Mouse (Mus musculus) intestine, embryonic 14.5 days (tissue): ENCODE measurements around the gene Tmem51. TPM values are rescaled to one million over a fixed set of nuclear protein-coding genes. Genes with fewer than 3 reads are reported as not detected.

ENCODE experiments used
- ATAC-seq: fragments of 200-750 bp; cut with Nextera tagmentation; replicated peaks from 2 replicates; pipeline ENCODE4 v1.8.0; 2017; ENCODE audit warnings: low read depth, moderate number of reproducible peaks, moderate TSS enrichment, moderate library complexity; ENCODE audit not compliant: low FRiP score, low TSS enrichment
- DNase-seq: peaks from one replicate; pipeline ENCODE4 v3.0.0-alpha.2; 2018; ENCODE audit warnings: low spot score
- H3K27ac ChIP-seq: fragments of 300-500 bp; sonication (generic); 2 replicates; pipeline ENCODE4 v1.5.1; 2014; ENCODE audit warnings: low read depth, mild to moderate bottlenecking, control low read depth
- H3K27me3 ChIP-seq: fragments of 300-500 bp; sonication (generic); replicated peaks from 2 replicates; pipeline ENCODE4 v1.6.1; 2014; ENCODE audit warnings: low read length, control low read depth; ENCODE audit not compliant: control insufficient read depth, insufficient read depth
- H3K36me3 ChIP-seq: fragments of 300-500 bp; sonication (generic); 2 replicates; pipeline ENCODE4 v1.6.1; 2014; ENCODE audit warnings: low read length, control low read depth; ENCODE audit not compliant: control insufficient read depth, insufficient read depth
- H3K4me1 ChIP-seq: fragments of 300-500 bp; sonication (generic); replicated peaks from 2 replicates; pipeline ENCODE4 v1.6.1; 2014; ENCODE audit warnings: low read length, control low read depth, mixed read lengths; ENCODE audit not compliant: control insufficient read depth, insufficient read depth
- H3K4me2 ChIP-seq: fragments of 300-500 bp; sonication (generic); 2 replicates; pipeline ENCODE4 v1.6.1; 2014; ENCODE audit warnings: low read length
- H3K4me3 ChIP-seq: fragments of 300-500 bp; sonication (generic); 2 replicates; pipeline ENCODE4 v1.5.1; 2014; ENCODE audit warnings: low read depth, low read length, control low read depth, mixed read lengths
- H3K9ac ChIP-seq: fragments of 300-500 bp; sonication (generic); 2 replicates; pipeline ENCODE4 v1.6.1; 2014; ENCODE audit warnings: mild to moderate bottlenecking, low read length
- H3K9me3 ChIP-seq: fragments of 300-500 bp; sonication (generic); 2 replicates; pipeline ENCODE4 v1.6.1; 2016; ENCODE audit warnings: low read length, control low read depth; ENCODE audit not compliant: control insufficient read depth
- WGBS: fragments of 180-500 bp; shearing (Covaris S2); extraction: QIAGEN DNeasy Blood & Tissue Kit; methylation state at CpG from one replicate; pipeline ENCODE4 v1.1.7; 2014; 5-methylcytosine and 5-hydroxymethylcytosine counted together
- polyA plus RNA-seq: library from polyadenylated mRNA; unstranded; fragments of >200 nt; fragmentation: Nextera tagmentation; extraction: Ambion mirVana; gene quantifications from 2 replicates; pipeline ENCODE4 v1.2.1, GENCODE M21; 2014

Gene Tmem51
- polyA plus RNA-seq, 1 experiment from 2014 or later: 45.5 TPM

DNA sequence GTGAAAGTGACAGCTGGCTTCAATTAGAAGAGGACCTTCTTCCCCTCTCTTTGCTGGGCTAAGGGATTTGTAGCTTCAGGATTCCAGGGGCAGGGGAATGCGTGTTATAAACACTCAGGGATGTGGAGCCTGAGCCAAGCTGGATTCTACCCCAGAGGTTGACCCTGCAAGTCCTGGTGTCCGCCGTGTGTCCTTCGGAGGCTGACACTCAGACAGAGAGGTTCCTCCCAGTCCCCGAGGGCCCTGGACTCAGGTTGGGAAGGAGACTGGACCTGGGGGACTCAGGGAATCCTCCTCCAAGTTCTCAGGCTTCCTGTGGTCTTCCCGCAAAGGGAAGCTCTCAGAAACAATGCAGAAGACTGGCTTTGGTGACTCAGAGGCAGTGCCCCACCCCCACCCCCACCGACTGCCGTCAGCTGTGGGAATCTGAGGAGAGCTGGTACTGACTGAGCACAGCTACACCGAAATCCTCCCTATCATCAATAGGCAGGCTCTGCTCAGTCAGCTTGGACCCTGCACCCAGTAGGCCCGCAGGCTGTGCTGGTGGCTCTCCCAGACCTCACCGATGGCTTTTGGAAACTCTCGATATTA is 19.1 kb upstream of the Tmem51 start:
- Histone ChIP-seq H3K36me3 (peaks cover 9% of the 10 kb centered on the region), H3K4me2 (no peak overlapping the region), H3K4me3 (no peak overlapping the region), H3K4me1 (peaks cover 11% of the 10 kb centered on the region), H3K9ac (no peak overlapping the region), H3K27me3 (no peaks in the 10 kb centered on the region), H3K9me3 (no peaks in the 10 kb centered on the region), H3K27ac (no peak overlapping the region)
- ATAC-seq (no peak), DNase-seq (no peak)
- 48% methylated on average over 12 of the region's 12 CpGs for WGBS

DNA sequence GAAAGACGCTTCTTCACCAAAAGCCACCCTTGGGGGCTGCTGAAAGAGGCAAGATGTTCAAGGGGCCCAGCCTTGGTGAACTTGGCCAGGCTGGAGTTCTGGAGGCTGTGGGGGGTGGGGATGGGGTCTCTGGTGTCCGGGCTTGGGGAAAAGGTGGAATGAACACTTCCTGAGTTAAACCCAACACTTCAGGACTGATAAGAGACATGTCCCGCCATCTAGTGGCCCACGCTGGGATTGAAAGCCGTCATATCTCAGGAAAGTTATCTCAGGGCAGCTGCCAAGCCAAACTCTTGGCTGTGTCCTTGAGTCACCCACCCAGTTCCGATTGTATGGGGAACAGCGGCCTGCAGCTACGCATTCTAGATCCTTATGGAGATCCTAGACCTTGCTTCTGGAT is 14.2 kb upstream of the Tmem51 start:
- no peak overlapping the region for H3K9ac ChIP-seq
- H3K36me3 ChIP-seq: no peaks in the 10 kb centered on the region
- peak overlapping the region; percentile 36; the same call in 1 of the 2 replicates for H3K4me2 ChIP-seq
- no peaks in the 10 kb centered on the region for H3K9me3 ChIP-seq
- H3K27me3 ChIP-seq: no peaks in the 10 kb centered on the region
- peaks cover 18% of the 10 kb centered on the region for H3K4me1 ChIP-seq
- H3K27ac ChIP-seq: peak overlapping the region; percentile 64; the same call in 1 of the 2 replicates
- WGBS: 16% methylated on average over 8 of the region's 8 CpGs
- ATAC-seq (peak; percentile 66; the same call in 1 of the 2 replicates), DNase-seq (peak; percentile 92)
- no peak overlapping the region for H3K4me3 ChIP-seq

GRCm38 (mm10) chr4:142097871-142098270 is 13.8 kb upstream of the Tmem51 start:
- Histone ChIP-seq H3K4me2 (peak overlapping the region; percentile 36; the same call in 1 of the 2 replicates), H3K36me3 (no peaks in the 10 kb centered on the region), H3K4me3 (no peak overlapping the region), H3K27me3 (no peaks in the 10 kb centered on the region), H3K9ac (no peak overlapping the region), H3K9me3 (no peaks in the 10 kb centered on the region), H3K4me1 (peaks cover 14% of the 10 kb centered on the region), H3K27ac (peak overlapping the region; percentile 64)
- 20% methylated on average over 5 of the region's 5 CpGs for WGBS
- ATAC-seq (no peak), DNase-seq (no peak)

GRCm38 (mm10) chr4:142095513-142096241 is 11.6 kb upstream of the Tmem51 start:
- Histone ChIP-seq H3K9me3 (no peaks in the 10 kb centered on the region), H3K36me3 (no peaks in the 10 kb centered on the region), H3K27ac (no peak overlapping the region), H3K4me1 (peaks cover 14% of the 10 kb centered on the region), H3K4me3 (no peak overlapping the region), H3K27me3 (no peaks in the 10 kb centered on the region), H3K9ac (no peak overlapping the region), H3K4me2 (no peak overlapping the region)
- DNase-seq (no peak), ATAC-seq (no peak)
- WGBS: 54% methylated on average over 15 of the region's 15 CpGs

GRCm38 (mm10) chr4:142094386-142094785 is 10.3 kb upstream of the Tmem51 start:
- Histone ChIP-seq H3K27ac (no peak overlapping the region), H3K27me3 (no peaks in the 10 kb centered on the region), H3K9ac (no peak overlapping the region), H3K9me3 (no peaks in the 10 kb centered on the region), H3K4me2 (no peak overlapping the region), H3K36me3 (no peaks in the 10 kb centered on the region), H3K4me1 (peaks cover 14% of the 10 kb centered on the region), H3K4me3 (no peak overlapping the region)
- no peak for DNase-seq
- WGBS: 67% methylated on average over 11 of the region's 11 CpGs
- ATAC-seq: no peak

GRCm38 (mm10) chr4:142091100-142091499 is 7.0 kb upstream of the Tmem51 start:
- H3K9ac ChIP-seq: no peak overlapping the region
- no peak overlapping the region for H3K4me3 ChIP-seq
- ATAC-seq (no peak), DNase-seq (no peak)
- H3K4me2 ChIP-seq: no peak overlapping the region
- 65% methylated on average over 2 of the region's 2 CpGs for WGBS
- H3K4me1 ChIP-seq: no peaks in the 10 kb centered on the region
- no peaks in the 10 kb centered on the region for H3K27me3 ChIP-seq
- H3K36me3 ChIP-seq: no peaks in the 10 kb centered on the region
- no peak overlapping the region for H3K27ac ChIP-seq
- no peaks in the 10 kb centered on the region for H3K9me3 ChIP-seq

- ATAC-seq (no peak), DNase-seq (no peak)
- H3K4me1 ChIP-seq: no peaks in the 10 kb centered on the region
- no peak overlapping the region for H3K9ac ChIP-seq
- H3K27me3 ChIP-seq: no peaks in the 10 kb centered on the region
- H3K9me3 ChIP-seq: no peaks in the 10 kb centered on the region
- H3K36me3 ChIP-seq: no peaks in the 10 kb centered on the region
- no peak overlapping the region for H3K4me2 ChIP-seq
- no peak overlapping the region for H3K27ac ChIP-seq
- 80% methylated on average over 6 of the region's 6 CpGs for WGBS
- no peak overlapping the region for H3K4me3 ChIP-seq
Measured at GRCm38 (mm10) chr4:142089966-142090365, 5.9 kb upstream of the Tmem51 start.

GRCm38 (mm10) chr4:142088836-142089235 is 4.7 kb upstream of the Tmem51 start:
- Histone ChIP-seq H3K27ac (no peak overlapping the region), H3K9me3 (no peaks in the 10 kb centered on the region), H3K9ac (no peak overlapping the region), H3K27me3 (no peaks in the 10 kb centered on the region), H3K4me2 (no peak overlapping the region), H3K4me3 (no peak overlapping the region), H3K4me1 (no peaks in the 10 kb centered on the region), H3K36me3 (no peaks in the 10 kb centered on the region)
- DNase-seq (no peak), ATAC-seq (no peak)
- WGBS: 61% methylated on average over 6 of the region's 6 CpGs

DNA sequence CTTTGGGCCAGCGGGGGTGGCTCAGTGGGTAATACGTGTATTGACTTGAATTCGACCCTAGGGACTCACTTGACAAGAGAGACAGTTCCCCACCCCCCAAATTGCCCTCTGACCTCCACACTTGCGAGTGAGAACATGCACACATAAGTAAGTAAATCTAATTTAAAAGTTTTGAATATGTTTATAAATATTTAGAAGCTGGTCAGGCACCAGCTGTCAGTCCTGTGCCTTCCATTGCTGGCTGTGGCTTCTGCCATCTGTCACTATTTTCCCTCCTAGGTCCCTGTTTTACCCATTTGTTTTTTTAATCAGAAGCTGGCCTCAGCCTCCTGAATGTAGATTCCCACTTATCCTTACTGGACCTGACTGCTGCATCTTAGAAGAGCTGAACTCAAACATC is 4.3 kb upstream of the Tmem51 start:
- Histone ChIP-seq H3K4me1 (peaks cover 2% of the 10 kb centered on the region; the same call in 1 of the 2 replicates), H3K9me3 (no peaks in the 10 kb centered on the region), H3K9ac (no peak overlapping the region), H3K27me3 (no peaks in the 10 kb centered on the region), H3K4me2 (no peak overlapping the region), H3K36me3 (no peaks in the 10 kb centered on the region), H3K27ac (no peak overlapping the region), H3K4me3 (no peak overlapping the region)
- ATAC-seq (no peak), DNase-seq (no peak)
- 42% methylated on average over 4 of the region's 4 CpGs for whole genome bisulfite sequencing
